Mouse (Mus musculus): ENCODE results near the gene Ppp5c. TPM values are rescaled to one million over a fixed set of nuclear protein-coding genes. Genes with fewer than 3 reads are reported as not detected.
"Not testable (repeated sequence)": the region's sequence is repeated elsewhere in the genome, so short reads cannot be mapped to it uniquely, and the experiment has no call there.

The Ppp5c gene
- 10 to 100 TPM; 88.9 to 95.2 TPM for total RNA-seq (2021)
- long read RNA-seq, experiment 1, transcript Ppp5c-201 (13 exons, 2,072 nt) = major isoform, 69 of 86 reads
- long read RNA-seq, experiment 1, partial matches to known transcripts = 3 of 86 reads
- long read RNA-seq, experiment 1, other reads (novel, unspliced or antisense) = 12 of 86 reads
- long read RNA-seq, experiment 2, transcript Ppp5c-201 (13 exons, 2,072 nt) = major isoform, 61 of 73 reads
- long read RNA-seq, experiment 2, partial matches to known transcripts = 6 of 73 reads
- long read RNA-seq, experiment 2, other reads (novel, unspliced or antisense) = 5 of 73 reads

DNA sequence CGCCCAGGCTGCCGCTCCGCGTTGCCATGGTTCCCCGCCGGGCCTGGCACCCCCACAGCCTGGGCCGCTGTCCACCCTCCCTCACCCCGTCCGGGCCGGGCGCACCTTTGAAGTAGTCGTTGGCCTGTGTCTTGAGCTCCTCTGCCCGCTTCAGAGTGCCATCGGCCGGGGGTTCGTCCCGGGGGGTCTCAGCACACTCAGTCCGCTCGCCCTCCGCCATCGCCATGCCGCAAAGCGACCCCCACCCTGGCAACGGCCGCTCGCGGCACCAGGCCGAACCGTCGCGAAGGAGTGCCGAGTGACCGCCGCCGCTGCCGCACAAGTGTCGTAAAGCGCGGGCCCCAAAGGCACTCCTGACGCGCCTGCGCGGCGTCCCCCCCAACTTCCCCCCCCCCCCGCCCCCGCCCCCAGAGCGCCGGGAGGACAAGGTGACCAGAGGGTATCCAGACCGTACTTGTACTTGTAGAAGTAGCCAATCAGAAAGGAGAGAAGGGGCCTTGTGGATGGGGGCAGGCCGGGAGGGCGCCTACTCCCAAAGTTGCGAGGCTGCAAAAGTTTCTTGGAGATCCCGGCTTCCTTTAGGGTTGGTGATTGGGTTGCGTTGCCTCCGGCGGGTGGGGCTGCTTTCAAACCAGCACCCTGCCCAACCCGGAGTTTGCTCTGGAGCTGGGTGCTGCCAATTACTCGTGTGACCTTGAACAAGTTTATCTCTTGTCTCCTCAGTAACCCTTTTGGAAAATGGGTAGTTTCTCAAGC lies at the start of gene Ppp5c:
Gene Ppp5c, minus strand, starts transcription at position 337 of the 756 bp plus-strand sequence.
- peak; percentile 81 to 84 for DNase-seq (ENCODE audit: low spot score in 2 of 2)

DNA sequence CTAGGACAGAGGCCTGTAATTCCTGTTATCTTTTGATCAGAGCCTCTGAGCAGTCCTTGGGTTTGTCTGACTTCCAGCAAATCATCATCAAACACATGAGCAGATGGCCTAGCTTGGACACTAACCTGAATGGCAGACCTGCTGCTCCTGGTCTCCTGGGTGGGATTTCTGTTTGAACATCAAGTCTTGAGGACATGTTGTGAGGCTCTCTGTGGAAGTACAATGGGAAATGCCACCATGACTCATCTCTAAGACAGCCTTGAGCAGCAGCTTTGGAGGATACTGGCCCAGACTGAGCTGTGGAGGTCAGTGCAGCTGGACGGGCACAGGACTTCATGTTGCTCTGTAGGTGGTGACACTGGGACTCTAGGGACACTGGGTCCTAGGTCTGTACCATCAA lies 48.8 kb upstream of the Ppp5c start:
- DNase-seq (ENCODE audit: low spot score in 2 of 2) = no peak

DNA sequence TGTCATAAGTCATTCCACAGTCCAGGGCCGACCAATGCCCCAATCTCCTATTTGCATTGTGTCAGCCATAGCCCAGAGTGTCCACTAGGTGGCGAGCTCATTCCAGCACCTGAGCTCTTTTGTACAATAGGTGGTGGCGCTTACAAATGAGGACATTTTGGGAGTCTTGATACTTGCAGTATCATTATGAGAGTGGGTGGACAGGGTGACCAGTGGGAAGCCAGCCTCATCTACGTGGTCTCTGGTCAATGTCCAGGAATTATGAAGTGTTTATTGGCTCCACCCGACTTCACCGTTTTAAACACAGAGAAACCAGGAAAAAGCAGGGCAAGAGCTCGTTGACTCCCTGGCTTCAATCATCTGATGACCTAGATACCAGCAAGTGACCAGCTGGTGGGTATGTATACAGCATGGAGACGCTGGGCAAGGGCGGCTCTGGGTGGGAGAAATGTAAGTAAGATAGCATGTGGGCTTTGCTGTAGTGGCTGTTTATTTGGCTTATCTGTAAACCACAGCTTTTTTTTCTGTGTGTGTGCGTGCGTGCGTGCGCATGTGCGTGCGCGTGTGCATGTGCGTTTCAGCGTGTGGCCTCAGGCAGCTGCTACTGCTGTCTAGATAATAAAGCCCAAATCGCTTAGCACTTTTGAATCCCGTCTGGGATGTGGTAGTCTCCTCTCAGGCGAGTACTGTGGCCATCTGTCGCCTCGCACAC lies 46.3 kb upstream of the Ppp5c start, which contains the start of gene Psg16:
Gene Psg16, plus strand, starts transcription at position 137 of the 712 bp plus-strand sequence.
- DNase-seq (ENCODE audit: low spot score in 2 of 2) = peak; percentile 58 to 61

DNA sequence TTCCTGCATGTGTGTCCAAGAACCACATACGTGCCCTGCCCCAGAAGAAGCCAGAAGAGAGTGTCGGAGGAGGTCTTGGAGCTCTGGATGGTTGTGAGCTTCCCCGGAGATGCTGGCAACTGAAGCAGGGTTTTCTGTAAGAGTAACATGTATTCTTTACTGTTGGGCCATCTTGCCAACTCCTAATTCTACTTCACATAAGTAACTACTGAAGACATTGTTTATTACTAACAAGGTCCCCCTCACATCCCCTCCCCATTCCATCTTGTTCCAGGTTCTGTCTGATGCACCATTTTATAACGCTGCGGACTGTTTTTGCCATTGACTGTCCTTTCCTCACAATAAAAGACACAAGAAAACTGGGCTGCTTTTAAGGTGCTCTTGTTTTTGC lies 45.8 kb upstream of the Ppp5c start:
- no peak for DNase-seq (ENCODE audit: low spot score in 2 of 2)

DNA sequence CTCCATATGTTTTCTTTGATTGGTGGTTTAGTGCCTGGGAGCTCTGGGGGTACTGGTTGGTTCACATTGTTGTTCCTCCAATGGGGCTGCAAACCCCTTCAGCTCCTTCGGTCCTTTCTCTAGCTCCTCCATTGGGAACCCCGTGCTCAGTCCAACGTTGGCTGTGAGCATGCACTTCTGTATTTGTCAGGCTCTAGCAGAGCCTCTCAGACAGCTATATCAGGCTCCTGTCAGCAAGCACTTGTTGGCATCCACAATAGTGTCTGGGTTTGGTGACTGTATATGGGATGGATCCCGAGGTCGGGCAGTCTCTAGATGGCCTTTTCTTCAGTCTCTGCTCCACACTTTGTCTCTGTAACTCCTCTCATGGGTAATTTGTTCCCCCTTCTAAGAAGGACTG lies 39.9 kb upstream of the Ppp5c start:
- not testable (repeated sequence) for DNase-seq (ENCODE audit: low spot score in 2 of 2)

DNA sequence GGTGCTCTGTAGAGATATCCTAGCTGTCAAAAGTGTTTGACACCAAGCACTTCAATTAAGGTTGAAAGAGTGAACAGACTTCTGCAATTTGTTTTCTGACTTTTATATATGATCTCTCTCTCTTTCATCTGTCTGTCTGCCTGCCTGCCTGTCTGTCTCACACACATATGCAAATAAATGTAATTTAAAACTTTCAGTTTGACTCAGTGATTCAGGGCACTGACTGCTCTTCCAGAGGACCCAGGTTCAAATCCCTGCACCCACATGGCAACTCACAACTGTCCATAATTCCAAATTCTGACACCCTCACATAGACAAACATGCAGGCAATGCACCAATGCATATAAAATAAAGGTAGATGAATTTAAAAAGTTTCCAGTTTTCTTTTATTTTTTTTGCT lies 39.3 kb upstream of the Ppp5c start:
- no peak for DNase-seq (ENCODE audit: low spot score in 2 of 2)

DNA sequence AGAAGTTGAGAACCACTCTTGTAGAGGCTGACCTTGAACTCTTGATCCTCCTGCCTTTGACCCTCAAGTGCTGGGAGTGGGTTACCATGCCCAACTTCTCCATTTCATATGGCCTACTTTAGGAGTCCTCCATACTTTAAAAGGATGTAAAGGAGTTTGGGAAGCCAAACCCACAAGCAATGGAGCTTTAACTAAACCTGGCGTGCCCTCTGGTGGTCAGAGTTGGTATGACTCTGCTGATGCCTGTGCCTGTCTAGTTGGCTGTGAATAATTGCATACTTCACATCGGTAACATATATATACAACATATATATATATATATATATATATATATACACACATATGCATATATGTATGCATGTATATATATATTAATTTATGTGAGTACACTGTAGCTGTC lies 38.7 kb upstream of the Ppp5c start:
- peak; percentile 83 to 89 for DNase-seq (ENCODE audit: low spot score in 2 of 2)

DNA sequence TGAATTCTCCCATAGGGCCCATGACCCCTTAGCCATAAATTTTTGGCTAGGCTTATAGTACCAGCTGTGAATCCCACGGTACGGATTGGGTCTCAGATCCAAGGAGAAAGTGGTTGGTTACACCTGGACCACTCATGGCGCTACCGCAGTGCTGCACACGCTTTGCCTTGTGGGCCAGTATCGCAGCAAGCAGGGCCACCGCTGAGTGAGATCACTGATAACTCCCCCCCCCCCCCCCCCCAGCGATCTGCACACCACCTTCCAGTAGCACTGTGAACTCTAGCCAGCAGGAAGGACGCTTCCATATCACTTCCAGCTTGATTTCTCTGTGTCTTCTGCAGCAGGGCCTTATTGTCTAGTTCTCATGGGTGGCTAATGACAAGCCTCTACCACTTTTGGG lies 37.9 kb upstream of the Ppp5c start:
- DNase-seq (ENCODE audit: low spot score in 2 of 2) = no peak

DNA sequence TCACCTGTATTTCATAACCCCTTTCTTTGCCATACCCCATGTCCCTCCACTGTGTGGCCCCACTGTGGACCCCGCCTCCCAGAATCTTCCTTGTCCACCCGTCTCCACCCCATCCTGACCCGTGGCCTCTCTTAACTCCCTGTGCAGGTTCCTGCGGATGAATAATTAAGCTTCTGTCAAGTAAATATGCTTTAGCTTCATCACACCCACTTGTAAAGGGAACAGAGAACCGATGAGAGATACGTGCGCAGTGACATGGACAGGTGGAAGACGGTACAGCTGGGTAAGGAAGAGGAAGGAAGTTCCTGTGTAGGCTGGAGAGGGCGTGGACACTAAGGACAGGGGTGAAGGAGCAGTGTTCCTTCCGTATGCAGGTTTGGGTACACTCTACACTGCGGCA lies 35.1 kb upstream of the Ppp5c start:
- DNase-seq (ENCODE audit: low spot score in 2 of 2) = no peak

DNA sequence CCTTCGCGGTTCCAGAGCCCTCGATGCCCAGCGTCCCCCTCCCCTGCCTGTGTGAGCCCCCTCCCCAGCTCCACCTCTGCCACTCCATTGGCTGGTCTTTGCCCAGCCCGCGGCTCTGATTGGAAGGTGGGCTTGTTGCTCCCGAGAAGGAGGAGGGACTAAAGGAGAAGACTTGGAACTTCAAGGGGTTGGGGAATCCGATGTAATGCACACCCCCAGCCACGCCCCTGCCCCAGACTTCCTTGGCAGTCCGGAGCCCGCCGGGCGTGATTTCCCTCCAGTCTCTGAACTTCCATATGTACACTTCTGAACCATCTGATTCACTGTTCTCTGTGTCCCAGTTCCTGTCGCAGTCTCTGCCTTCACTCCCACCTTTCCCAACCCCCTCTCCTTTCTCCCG lies 34.7 kb upstream of the Ppp5c start, which contains the start of gene Hif3a:
Gene Hif3a, minus strand, starts transcription at position 39 of the 400 bp plus-strand sequence.
- peak in 1 of 2 experiments; percentile 29 for DNase-seq (ENCODE audit: low spot score in 2 of 2)

DNA sequence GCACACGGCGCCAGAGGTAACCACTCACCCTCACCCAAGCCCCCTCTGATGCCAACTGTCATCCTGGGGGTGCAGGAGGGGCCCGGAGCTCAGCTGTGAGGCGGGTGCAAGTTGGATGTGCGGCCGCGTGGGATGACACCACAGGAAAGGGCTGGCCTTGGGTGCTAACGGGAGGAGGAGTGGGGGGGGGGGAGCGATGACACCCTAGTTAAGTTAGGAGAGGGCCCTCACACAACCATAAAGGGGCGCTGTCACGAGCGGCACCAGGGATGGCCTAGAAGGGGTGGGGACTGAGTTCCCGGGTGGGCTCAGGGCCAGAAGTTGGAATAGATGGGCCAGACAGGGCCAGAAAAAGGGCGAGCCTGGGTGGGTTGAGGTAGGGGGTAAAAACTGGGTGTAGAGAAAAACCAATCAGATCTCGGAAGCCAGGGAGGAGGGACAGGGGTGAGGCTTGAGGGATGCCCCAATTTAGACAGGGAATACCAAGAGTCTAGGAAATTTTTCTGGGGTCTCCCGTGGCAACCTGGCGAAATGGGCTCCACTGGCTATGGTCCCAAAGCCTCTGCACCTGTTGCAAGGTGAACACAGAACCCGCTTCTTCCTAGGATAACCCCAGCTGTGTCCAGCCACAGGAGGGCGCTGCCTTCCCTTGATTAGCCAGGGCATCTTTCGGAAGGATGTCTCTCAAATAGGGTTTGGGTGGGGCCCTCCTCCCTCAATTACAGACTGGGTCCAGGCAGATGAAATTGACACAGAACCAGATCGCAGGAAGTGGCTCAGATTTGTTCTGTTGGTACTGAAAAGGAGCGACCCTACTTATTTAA lies 33.3 kb upstream of the Ppp5c start:
- DNase-seq (ENCODE audit: low spot score in 2 of 2) = peak in 1 of 2 experiments; percentile 48

DNA sequence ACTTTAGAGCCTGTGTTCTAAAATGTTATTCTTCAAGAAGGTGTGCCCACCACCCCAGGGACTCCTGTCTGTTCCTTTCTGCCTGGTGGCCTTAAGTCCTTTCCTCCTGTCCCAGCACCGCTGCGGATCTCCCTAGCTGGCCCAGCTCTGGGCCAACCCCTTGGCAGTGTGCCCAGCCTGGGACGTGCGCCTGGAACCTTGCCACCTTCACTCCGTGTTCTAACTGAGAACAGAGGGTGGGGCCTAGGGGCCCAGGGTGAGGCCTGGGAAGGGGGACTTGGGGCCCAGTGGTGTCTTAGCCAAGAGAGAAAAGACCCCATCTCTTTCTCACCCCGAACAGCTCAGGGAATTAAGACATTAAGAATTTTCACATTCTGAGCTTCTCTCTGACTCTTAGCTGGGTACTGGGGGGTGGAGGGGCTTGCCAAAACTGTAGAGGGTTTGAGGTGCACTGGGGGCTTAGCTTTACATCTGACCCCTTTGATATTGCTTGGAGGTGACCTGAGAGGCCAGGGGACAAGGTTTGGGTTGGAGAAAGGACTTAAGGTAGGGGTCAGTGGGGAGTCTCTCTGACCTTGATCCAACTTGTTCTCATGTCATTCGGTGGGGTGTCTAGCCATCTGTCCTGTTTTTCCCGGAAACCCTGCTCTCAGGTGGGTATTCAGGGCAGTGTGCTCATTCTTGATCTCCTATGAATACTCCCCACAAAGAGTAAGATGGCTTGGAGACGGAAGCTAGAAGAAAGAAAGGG lies 32.5 kb upstream of the Ppp5c start:
- DNase-seq (ENCODE audit: low spot score in 2 of 2) = peak; percentile 95 to 97

DNA sequence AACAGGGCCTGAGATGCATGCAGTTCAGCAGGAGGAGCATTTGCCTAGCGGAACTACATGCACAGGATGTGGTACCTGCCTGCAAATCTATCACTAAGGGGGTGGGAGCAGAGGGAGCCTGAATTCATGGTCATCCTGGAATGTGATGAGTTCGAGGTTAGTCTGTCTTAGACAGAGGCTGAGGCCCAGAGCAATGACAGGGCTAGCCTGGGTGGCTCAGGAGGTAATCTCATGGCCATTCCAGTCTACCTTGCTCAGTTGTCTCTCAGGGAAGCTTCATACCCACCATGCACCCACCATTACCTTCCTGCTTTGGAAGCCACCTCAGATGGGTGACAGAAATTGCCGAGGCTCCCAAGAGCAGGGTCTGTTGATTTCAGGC lies 31.7 kb upstream of the Ppp5c start:
- DNase-seq (ENCODE audit: low spot score in 2 of 2) = no peak

DNA sequence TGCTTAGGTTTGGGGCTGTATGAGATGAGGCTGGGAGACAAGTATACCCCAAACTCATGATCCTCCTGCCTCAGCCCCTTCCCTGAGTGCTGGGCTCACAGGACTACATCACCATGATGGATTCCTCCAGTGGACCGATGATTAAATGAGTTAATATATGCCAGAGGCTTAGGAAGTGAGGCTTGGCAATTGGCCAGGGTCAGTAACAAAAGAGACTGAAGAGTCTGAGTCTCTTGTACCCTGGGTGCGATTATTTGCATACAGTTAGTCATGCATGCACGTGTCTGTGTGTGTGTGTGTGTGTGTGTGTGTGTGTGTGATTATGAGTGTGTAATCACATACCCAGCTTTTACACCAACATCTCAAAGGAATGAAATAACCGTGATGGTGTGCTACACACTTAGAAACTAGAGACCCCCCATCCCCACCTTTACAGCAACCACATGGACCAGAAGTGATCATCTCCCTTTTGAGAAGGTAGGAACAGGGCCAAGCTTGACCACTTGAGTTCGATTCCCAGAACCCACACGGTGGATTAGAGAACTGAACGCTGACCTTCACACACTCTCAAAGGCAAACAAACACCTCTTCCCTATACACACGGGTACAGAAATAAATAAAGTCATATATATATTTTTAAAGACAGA lies 31.2 kb upstream of the Ppp5c start:
- peak in 1 of 2 experiments; percentile 33 for DNase-seq (ENCODE audit: low spot score in 2 of 2)

DNA sequence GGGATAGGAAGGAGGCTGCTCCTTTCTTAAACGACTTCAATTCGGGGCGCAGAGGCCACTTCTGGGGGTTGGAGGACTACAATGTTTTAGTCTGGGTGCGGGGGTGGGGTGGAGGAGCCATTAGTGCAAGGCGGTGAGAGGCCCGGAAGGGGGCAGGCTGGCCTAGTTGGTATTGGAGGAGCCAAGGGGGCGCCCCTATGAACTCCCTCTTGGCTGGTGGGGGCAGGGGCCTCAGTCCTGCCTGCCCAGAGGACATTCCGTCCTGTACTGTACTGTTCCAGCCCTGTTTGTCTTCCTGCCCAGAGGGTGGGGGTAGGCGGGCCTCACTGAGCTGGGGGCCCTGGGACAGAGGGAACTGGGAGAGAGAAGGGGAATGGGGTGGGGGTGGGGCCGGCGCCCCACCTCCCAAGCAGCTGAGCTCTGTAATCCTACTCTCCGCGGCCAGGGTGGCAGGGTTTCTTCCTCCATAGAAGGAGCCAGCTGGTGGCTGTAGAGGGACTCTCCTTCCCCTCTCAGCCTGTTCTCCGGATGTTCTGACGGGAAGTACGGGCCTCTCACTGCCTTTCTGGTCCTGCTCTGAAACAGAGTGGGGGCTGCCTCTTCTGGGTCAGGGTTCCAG lies 30.5 kb upstream of the Ppp5c start:
- peak; percentile 29 to 63 for DNase-seq (ENCODE audit: low spot score in 2 of 2)

DNA sequence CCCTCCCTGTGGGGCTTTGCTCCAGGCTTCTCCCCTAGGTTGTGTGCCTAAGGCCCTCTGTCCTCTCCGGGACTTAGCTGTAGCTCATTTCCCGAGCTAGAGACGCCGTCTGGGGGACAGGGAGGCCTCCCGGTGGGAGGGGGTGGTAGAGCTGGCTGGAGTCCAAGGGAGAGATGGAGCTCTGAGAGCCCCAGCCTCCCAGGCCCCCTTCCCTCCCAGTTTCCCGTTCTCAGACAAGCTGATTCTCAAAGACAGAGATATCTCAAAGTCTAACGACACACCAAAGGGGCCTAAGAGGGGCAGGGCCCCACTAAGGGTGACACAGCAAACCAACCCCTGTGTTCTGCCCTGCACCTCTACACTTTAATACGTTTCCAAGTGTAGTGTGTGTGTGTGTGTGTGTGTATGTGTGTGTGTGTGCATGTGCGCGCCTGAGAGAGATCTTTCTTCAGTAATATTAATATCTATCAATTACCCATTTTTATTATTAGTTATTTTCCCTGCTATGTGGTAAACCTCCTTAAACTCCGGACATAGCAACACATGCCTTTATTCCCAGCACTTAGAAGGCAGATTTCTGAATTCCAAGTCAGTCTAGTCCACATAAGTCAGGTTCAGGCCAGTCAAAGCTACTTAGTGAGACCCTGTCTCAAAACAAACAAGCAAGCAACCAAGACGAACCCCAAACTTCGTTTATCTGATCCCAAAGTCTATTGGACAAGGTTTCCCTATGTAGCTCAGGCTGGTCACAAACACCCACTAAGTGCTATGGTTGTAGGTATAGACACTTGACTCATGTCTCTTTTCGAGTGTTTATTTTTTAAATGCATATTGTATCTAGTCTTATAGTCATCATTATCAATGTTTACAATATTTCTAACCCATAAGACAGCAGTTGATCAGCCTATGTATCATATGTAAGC lies 29.1 kb upstream of the Ppp5c start:
- no peak for DNase-seq (ENCODE audit: low spot score in 2 of 2)

DNA sequence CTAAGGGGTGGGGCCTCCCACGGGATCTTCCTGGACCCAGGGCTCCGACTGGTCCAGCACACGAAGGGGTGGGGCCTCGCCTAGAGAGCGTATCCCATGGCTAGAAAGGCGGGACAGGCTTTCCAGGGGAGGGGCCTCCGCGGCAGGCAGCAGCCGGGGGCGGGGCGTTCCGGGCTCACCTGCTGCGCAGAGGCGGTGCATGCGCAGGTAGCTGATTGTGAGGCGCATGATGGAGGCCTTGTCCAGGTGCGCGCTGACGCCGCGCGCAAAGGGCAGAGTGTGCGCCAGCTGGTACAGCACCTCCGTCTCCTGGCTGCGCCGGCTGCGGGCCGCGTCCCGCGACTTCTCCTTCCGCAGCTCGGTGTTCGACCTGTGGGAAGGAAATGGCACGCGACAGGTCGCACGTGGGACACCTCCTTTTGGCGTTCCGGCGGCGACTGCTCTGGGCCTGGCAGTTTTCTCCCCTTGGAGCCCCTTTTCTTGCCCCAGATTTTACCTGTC lies 28.4 kb upstream of the Ppp5c start:
- DNase-seq (ENCODE audit: low spot score in 2 of 2) = peak; percentile 51 to 67

All from adrenal gland, adult 18-20 months (tissue).